Mouse (Mus musculus) ZHBTc4 (cell line): ENCODE data around the gene Mrpl16.

Experiments
- DNase-seq: peaks from one replicate; pipeline ENCODE4 v3.0.0-alpha.2; 2011; ENCODE audit warnings: low read depth, low spot score

Gene Mrpl16

DNA sequence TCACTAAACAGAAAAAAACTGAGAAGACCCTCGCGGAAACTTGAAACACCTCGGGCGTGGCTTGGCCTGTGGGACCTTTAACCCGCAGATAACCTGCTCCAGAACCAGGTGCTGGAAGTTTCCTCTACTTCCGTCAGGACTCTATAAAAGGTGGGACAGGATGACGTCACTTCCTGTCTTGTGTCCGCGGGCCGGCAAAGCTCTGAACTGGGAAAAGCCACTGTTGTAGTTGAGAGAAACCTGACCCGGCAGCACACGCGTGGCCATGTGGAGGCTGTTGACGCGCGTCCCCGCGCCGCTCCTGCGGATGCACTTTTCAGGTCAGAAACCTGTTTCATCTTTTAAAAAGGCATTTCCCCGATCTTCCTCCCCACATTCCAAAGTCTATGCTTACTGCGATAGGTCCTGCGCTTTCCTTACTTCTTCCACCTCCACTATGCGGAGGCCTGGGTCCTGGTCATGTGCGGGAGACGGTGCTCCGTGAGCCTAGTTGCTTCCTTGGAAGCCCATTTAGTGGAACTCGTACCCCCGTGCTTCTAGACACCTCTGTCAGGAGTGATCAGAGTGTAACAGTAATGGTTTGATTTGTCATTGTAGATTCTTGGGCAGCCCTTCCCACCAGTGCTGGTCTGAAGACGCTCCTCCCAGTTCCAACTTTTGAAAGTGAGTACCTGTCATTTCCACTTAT lies at the start of gene Mrpl16:
TSS of gene Mrpl16 (plus strand) at position 187 of the 688 bp plus-strand sequence.
- peak; percentile 95 for DNase-seq

DNA sequence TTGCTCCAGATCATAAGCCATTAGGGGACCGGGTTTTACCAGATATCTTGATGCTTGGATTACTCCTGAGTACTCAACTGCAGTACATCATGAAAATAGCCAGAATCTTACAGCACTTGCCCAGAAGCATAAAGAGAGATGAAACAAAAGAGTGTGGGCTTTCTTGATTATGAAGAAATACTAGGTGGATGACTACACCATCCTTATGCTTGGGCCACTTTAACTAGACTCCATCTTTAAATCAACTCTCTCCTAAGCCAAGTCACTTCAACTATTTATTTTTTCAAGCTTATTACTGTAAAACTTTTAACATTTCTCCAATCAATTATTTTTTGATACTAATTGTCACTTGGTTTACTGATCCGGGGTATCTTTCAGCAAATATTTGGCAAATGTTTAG lies 46.3 kb upstream of the Mrpl16 start:
- DNase-seq, result no peak

DNA sequence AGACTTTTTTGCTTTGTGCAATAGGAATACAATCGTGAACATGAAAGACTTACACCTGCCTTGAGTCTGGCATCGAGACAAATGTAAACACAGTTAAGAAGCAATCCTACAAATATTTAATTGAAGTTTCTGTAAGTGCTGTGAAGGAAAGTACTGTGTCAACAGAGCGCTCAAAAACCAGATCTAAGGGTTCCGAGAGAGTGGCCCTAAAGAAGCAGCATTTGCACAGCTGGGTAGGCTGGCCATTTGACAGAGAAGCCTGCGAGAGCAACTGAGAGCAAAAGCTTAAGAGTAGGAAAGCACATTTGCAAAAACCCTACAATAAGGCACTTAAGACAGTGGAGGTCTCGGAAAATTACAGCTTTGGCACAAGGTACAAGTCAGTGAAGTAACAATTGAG lies 45.9 kb upstream of the Mrpl16 start:
- no peak for DNase-seq

DNA sequence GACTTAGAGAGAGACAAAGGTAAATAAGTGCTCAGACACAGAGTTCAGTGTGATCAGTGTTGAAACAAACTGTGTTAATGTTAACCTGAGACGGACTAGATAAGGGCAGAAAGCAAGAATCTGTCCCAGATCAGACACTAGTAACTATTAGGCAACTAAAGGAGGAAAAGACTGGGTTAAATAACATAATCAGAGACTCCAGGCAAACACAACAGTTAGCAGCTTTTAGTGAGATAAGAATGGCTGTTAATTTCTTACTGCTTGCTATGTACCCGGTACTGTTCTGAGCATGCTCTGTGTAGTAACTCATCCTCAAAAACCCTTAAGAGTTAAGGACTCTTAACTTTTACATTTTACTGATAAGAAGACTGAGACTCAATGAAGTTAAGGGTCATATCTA lies 44.3 kb upstream of the Mrpl16 start:
- DNase-seq, result no peak

DNA sequence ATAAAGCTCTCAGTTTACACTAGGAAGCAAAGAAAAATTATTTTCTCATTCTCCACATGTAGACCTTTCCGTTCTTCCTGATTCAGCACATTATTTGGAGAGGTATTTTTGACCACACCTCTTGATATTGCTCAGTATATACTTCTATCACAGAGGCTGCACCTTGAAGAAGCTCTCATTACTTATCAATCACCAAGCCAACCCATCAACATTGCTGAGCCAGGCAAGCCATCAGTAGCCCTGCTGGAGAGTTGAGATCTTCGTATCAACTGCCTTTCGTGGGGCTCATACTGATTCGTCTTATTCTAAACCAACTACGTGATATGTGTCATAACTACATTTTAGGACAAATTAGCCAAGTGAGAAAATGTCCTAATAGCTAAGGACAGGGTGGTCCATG lies 42.9 kb upstream of the Mrpl16 start:
- DNase-seq, result no peak

DNA sequence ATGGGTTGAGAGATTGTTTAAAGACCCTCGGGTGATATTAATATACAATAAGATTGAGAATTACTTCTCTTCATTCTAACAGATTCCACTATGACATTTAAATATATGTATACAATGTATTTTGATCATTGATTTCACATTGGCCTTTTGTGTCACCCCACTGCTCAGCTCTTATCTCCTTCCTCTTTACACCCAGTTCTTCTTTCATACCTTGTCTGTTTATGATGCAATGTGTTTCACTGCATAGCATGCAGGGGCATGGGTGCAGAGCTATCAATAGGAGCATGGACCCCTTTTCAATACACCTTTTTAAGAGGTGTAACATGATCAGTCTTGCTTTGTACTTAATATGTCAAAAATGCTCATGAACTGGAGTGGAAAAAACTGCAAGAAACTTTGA lies 39.9 kb upstream of the Mrpl16 start:
- no peak for DNase-seq

DNA sequence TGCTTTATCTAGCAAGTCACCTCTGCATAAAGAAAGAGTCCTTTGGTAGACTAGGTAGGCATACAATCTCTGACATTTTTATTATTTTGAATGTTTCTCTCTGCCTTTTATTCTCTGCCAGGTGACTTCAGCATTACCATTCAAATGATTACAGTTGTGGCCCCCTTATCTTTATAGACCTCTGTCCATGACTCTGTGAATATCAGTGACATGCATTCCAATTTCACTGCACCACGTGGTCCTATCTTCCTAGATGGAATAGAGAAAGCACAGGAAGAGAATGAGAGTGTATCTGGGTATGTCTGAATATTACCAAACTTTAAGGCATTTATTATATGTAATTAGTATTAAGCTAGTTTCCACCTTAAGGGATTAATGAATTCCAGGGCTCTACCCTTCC lies 33.7 kb upstream of the Mrpl16 start:
- DNase-seq, result no peak

DNA sequence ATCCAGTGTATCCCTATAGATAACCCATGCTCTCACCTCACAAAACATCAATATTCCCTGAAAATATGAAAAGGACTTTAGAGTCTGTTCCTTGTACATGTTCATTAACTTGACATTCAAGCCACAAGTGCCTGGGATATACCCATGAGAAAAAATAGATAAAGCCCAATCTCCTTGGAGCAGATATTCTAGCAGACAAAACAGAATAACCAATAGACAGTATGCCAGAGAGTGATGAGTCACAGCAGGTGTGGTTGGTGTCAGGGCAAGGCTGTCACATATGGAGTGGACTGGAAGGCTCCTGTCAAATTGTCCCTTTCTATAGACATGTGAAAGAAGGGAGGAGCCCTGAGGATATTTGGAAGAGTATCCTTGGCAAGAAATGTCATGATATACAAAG lies 24.5 kb upstream of the Mrpl16 start:
- DNase-seq, result no peak

DNA sequence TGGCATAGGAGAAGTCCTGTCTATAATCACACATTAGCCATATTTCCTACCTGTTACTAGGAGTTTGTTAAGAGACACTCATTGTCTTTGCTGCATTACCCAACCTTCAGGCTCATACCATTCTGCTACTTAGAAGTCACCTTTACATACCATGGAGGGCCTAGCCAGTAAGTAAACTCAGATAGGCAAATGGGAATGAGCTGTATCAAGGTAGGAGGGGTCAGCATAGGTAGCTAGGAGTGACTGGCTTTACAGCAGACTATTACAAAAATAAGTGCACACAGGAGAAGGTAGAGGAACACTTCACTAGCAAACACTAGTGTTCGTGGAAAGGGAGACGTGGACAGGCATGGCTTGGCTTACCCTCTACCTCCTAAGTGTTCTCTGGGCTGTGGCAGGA lies 22.9 kb upstream of the Mrpl16 start, which contains the start of gene Gif:
TSS of gene Gif (plus strand) at position 257 of the 400 bp plus-strand sequence.
- no peak for DNase-seq

DNA sequence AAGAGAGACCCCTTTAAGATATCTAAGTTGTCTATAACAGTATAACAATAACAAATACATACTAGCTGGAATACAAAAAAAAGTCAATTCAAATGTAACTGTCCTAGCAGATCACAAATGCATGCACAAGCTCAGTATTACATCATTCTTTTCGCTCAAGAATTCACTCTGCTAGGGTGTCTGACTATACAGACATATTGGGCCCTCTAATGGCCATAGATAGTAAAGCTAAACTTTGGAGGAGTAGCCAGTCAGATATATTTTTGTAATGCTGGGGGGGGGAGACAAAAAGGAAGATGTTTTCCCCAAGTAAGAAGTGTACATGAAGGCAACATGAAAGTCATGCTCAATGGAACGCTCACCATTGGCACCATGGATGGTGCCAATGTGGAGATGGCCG lies 5.1 kb upstream of the Mrpl16 start:
- no peak for DNase-seq

DNA sequence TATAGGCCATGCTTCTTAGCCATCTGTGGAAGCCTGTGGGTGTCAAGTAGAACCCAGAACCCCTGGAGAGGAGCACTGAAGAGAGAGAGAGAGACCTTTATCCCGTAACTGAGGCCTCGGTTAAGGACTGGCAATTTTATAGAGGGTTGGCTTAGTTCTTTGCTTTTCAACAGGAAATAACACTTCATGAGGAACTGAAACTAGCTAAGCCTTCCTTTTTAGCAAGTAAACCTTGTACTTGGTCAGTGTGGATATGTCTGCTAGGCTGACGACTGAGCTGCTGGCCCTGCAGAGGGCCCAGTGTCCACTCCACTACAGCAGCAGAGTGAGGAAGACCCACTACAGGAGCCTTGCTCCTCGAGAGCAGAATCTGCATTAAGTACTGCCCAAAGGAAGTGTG lies 3.8 kb upstream of the Mrpl16 start:
- DNase-seq, result no peak

DNA sequence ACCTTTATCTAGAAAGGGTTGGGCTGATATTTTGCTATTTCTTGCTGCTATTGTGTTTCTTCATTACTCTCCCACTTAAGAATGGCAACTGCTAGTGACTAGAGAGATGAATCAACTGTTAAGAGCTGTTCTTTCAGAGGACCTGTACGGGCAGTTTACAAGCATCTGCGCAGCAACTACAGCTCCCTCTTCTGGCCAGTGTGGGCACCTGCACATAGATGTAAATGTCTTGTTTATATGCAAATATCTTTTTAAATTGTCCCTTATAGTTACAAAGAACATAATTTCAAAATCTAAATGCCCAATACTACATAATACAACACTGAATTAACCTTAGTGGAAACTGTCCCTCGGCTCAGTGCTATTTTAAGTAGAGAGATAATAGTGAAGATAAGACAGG lies 2.0 kb upstream of the Mrpl16 start:
- peak; percentile 70 for DNase-seq

DNA sequence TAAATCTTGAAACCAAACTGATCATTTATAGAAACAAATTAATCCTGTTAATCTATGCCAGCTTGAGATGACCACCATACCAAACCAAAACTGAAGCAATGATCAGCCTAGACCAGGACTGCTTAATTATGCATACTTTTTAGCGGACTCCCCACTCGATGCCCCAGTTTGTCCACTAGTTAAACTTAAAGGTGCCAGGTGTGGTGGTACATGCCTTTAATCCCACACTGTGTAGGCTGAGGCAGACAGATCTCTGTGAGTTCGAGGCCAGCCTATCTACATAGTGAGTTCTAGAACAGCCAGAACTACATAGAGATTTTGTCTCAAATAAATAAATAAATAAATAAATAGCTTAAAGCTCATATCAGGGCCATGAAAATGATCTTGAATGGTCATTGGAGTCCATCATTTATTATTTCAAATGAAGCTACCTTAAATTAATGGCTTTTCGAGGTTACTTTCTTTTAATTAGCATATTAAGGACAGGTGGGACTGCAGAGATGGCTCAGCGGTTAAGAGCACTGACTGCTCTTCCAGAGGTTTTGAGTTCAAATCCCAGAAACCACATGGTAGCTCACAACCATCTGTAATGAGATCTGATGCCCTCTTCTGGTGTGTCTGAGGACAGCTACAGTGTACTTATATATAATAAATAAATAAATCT lies 802 bp upstream of the Mrpl16 start:
- DNase-seq, result no peak

DNA sequence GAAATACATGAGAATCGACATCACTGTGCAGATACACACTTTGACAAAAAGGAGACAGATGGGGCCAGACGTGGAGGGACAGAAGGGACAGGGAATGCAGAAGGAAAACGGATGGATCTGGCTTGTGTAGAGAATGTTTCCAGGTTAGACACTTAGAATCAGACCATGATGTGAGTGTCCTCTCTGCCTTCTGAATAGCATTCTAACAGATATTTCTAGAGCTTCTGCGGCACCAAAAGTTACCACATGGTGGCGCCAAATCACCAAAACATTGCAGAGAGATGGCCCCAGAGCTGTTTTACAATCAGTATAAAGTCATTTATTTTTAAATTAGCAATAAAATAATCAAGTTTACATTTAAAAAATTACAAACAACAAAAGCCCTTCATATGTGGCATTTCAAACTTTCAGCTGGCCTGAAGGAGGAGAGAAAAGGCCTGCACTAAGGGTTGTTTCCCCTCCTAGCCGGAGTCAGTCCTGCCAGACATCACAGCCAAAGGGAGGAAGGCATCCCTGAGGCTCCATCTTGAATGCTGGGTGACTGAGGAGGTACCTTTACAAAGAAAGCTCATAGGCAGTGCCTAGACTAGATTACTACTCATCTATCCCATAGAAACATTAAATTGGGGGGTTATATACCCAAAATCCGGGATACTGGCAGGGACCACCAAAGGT lies 7.1 kb downstream of the Mrpl16 start:
- peak; percentile 61 for DNase-seq

DNA sequence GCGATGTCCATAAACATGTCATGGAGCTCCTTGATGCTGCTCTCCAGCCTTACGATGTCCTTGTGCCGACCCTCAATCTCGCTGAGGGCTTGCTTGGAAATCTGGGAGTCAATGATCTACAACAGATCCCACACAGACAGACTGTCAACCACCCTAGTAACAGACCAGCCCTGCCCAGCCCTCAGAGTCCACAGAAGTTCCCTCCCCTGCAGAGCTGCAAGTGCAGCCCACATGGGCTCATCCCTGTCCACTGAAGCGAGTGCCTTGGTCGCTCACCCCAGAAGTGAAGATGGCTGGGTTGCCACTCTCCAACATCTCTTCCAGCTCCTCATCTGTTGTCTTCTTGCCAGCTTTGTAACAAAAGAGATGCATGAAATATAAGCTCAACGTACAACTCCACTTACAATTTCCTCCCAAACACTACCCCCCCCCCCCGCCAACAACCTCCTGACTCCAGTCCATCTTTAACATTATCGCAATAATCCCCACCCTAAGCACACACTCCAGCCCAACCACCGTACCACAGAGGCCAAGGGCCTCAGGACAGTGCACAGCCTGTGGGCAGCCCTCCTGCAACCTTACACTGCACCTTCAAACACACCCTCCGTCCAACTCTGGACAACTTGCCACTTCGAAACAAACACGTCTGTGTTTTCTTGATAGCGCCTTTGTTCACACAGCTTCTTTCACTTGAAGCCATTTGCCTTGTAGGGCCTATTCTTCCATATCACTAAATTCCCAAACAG lies 15.4 kb downstream of the Mrpl16 start:
- DNase-seq, result no peak

DNA sequence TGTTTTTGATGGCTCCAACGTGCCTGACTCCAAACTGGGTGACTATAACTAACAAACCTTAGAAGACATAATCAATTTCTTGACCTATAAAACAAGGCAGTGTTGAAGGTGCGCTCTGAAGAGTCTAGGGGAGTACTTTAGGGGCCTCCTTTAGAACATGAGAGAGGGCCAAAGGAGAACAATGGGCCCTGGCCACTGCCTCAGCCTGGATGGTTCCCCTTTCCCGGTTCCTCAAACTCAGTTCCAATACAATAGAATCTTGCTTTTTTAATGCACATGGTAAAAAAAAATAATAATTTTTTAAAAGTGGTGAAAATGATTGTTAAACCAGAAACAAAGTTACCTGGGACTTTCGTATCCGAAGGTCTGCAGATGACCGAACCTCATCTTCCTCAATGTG lies 17.6 kb downstream of the Mrpl16 start:
- DNase-seq, result no peak

DNA sequence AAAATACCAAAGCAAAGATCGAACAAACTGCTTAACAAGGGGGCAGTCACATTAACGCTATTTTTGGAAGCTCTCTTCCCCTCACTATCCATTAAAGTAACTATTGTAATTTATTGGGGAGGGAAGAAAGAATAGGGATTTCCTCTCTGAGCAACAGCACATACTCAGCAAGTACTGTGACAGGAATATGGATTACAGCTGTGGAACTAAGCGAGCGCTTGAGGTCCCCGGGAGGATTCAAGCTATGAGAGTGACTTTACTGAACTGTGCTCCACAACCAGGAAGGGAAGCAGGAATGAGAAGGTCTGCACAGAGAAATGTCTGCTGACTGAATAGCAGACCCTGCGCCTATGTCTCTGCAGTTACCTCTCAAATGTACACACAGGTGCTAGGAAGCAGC lies 18.7 kb downstream of the Mrpl16 start:
- no peak for DNase-seq

DNA sequence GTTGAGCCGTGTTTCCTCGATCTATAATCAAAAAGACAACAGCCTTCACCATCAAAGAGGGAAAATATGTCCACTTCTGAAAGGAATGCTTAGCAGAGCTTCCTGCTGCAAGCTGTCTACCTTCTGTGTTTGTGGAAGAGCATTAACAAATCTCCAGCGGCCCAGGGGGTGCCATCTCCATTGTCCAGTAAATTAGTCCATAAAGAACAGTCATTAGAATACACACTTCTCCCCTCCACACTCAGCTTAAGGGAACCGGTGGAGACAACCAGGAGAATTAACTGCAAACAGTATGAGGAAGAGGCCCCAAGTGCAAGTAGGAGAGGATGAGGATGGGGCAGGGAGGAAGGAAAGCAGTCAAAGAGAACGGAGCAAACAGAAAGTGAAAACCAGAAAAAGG lies 21.6 kb downstream of the Mrpl16 start:
- DNase-seq, result peak; percentile 59

DNA sequence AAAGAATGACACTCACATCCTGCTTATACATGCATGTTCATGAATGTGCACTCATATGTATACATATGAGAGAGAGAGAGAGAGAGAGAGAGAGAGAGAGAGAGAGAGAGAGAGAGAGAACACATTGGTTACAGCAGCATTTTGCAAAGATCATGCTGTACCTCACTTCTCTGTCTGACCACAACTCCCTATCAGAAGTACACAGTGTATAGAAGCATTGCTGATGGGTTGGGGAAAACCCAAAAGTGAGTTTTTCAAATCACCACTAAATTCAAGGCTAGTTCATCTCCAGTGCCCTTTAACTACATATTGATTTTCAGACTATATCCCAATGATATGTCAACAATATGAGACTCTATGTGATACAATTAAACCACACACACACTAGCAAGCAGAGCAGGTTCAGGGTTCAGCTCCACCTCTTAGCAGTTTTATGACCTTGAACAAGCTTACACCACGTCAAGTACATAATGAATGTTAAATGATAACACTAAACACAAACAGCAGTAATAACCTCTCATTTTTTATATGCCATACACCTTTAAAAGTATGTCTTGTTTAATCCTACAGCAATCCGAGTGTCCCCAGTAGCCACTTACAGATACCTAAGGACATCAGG lies 23.7 kb downstream of the Mrpl16 start:
- DNase-seq, result no peak

DNA sequence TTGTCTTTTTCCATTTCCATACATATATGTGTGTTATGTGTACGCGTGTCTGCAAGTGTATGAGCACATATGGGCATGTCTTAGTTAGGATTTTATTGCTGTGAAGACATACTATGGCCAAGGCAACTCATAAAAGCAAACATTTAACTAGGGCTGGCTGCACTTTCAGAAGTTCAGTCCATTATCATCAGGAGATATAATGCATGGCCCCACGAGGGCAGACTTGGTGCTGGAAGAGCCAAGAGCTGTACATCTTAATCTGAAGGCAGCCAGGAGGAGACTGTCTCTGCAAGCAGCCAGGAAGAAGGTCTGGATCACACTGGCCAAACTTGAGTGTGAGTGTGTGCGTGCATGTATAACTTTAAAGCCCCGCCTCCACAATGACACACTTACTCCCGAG lies 24.3 kb downstream of the Mrpl16 start:
- no peak for DNase-seq

DNA sequence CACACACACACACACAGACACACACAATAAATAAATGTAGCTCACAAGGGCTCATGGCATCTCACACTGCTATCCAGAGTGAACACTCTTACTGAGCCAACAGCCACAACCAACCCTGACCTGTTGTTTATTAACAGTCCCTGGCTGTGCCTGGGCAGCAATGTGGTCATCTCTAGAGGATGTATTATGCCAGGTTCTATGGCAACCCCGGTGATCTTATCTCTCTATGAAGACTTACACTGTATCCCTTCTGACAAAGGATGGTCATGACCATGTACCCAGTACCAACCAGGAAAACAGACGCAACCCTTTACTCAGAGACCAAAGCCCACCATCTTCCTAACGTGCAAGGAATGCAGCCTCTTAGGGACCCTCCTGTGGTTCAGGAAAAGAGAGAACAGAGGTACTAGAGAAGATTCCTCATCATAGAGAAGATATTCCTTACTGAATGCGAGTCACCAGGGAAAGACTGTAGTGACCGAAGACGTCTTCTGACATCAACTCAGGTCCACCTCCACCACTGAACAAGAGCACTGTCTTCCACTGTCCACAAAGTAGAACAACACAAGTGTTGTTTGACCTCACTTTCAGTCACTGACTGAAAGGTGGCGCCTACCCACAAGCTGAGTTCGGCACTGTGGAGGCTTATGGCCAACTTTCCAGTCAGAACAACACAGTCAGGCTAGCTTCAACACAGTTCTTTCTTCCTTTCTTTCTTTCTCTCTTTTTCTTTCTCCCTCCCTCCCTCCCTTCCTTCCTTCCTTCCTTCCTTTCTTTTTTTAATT lies 30.5 kb downstream of the Mrpl16 start:
- DNase-seq, result peak; percentile 71
